Mouse (Mus musculus): ENCODE measurements around the gene Sox12.

DNA sequence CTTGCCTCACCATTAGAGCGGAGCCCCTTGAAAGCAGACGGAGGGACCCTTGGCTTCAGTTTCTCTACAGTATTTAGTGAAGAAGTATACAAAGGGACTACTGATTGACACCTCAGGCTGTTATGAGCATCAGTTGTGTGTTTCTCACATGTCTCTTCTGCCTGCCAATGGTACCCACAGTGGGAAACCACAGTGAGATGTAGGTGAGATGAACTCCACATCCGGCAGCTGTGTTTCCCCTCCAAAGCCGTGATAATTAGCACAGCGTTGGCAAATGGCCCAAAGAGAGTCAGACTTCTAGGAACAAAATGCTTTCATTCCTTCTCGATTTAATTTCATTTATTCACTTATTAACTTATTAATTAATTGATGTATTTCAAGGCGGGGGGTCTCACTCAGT lies 25.8 kb downstream of the Sox12 start:
- TF ChIP-seq CTCF (IDR thresholded peaks at IDR 0.05; ENCODE audit: extremely low read depth, insufficient read length, insufficient replicate concordance, low read depth, low read length) (no peak), POLR2A (IDR thresholded peaks at IDR 0.05; ENCODE audit: low read depth, low read length) (no peak)

Measured in small intestine, adult 2 months (tissue).